Mouse (Mus musculus): ENCODE measurements at regions not wholly inside any gene's neighbourhood (a gene's known extent, or its start where the extent isn't known, plus 50 kb on each side); places are given as distances from the start of the nearest gene placed in this dataset.

DNA sequence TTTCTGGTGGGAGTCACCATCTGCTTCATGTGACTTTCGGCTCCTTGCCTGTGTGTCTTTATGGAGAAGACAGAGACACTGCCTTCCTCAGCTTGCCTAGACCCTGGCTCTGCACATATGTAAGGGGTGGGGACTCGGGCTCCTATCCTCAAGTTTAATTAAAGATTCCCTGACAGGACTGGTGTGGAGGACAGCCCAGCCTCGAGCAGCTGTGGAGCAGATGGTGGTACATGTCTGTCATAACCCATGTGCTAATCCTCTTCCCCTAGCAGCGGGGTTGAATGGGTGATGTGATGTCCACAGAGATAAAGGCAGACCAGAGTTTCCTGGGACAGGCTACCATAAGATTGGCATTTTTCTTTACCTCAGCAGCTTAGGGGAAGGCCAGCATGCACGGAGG, 262.0 kb upstream of the Eef2kmt start:
- no peak for TF ChIP-seq CTCF (IDR thresholded peaks at IDR 0.05; ENCODE audit: extremely low read depth, insufficient read length, insufficient replicate concordance, low read depth, low read length)
- no peak for TF ChIP-seq POLR2A (IDR thresholded peaks at IDR 0.05; ENCODE audit: low read depth, low read length)
- Histone ChIP-seq H3K36me3 (ENCODE audit: control insufficient read depth, insufficient read depth, low read length) (no peaks in the 10 kb centered on the region), H3K4me3 (ENCODE audit: low read depth, low read length) (no peak overlapping the region), H3K4me1 (ENCODE audit: control insufficient read depth, insufficient read depth, insufficient read length, low read length) (no peaks in the 10 kb centered on the region), H3K27me3 (ENCODE audit: control insufficient read depth, insufficient read depth, low read length) (no peaks in the 10 kb centered on the region), H3K27ac (ENCODE audit: insufficient read depth, low read depth, low read length) (no peak overlapping the region)
- 80% methylated on average over 5 of the region's 5 CpGs for WGBS

DNA sequence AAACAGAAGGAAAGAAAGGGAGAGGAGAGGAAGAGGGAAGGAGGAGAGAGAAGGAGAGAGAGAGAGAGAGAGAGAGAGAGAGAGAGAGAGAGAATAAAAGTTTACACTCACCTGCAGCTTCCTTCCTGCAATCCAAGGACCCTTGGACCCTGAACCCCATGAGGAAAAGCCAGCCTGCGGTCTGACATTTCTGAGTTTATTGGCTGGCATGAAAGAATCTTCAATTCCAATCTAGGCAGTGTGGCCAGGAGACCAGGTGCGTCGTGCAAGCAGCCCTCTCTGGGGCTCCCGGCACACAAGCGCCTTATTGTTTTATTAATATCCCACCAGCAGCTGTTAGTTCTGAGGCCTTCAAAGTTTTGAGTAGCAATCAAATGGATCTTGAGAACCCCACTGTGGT, 260.1 kb upstream of the Eef2kmt start:
- Histone ChIP-seq H3K27me3 (ENCODE audit: control insufficient read depth, insufficient read depth, low read length) (no peaks in the 10 kb centered on the region), H3K36me3 (ENCODE audit: control insufficient read depth, insufficient read depth, low read length) (no peaks in the 10 kb centered on the region), H3K4me3 (ENCODE audit: low read depth, low read length) (no peak overlapping the region), H3K4me1 (ENCODE audit: control insufficient read depth, insufficient read depth, insufficient read length, low read length) (no peaks in the 10 kb centered on the region), H3K27ac (ENCODE audit: insufficient read depth, low read depth, low read length) (no peak overlapping the region)
- TF ChIP-seq CTCF (IDR thresholded peaks at IDR 0.05; ENCODE audit: extremely low read depth, insufficient read length, insufficient replicate concordance, low read depth, low read length): no peak
- no peak for TF ChIP-seq POLR2A (IDR thresholded peaks at IDR 0.05; ENCODE audit: low read depth, low read length)
- WGBS: 28% methylated on average over 5 of the region's 5 CpGs

DNA sequence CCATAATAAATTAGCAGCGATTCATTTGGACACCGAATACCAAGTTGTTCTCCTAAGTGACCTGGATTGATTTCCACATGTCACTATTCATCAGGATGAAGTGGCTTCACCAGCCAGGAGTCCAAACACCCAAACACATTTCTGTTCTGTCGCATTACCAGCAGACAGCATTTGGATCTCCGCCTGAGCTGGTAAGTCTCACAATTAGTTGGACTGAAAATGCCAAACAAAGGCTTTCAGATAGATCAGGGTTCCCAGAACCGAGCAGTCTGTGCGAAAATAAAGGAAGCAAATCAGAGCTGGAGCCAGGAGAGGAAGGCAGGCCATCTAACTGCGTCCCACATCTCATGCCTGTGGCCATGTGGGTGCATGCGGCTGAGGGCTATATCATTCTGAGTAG, 251.5 kb upstream of the Eef2kmt start:
- 78% methylated on average over 8 of the region's 8 CpGs for WGBS
- Histone ChIP-seq H3K36me3 (ENCODE audit: control insufficient read depth, insufficient read depth, low read length) (no peaks in the 10 kb centered on the region), H3K4me3 (ENCODE audit: low read depth, low read length) (no peak overlapping the region), H3K27ac (ENCODE audit: insufficient read depth, low read depth, low read length) (no peak overlapping the region), H3K27me3 (ENCODE audit: control insufficient read depth, insufficient read depth, low read length) (no peaks in the 10 kb centered on the region), H3K4me1 (ENCODE audit: control insufficient read depth, insufficient read depth, insufficient read length, low read length) (no peaks in the 10 kb centered on the region)
- TF ChIP-seq POLR2A (IDR thresholded peaks at IDR 0.05; ENCODE audit: low read depth, low read length) (no peak), CTCF (IDR thresholded peaks at IDR 0.05; ENCODE audit: extremely low read depth, insufficient read length, insufficient replicate concordance, low read depth, low read length) (no peak)

DNA sequence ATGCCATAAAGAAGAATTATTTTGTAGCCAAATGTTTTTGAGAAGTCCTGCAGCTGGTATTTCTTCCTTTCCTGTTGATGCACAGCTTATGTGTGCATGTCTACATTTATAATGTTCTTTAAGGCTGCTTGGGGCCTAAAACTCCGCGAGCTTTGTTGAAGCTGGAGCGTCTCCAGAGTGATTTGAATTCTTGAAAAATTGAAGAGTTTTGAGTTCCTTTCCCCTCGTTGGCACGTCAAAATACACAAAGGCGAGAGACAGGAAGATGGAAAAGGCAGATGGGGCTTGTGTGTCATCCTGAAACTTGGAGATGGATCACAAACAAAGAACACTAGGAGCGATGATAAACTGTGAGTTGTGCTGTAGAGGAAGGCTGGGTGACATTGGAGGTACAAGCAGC, 246.2 kb upstream of the Eef2kmt start:
- no peak overlapping the region for H3K4me3 ChIP-seq (ENCODE audit: low read depth, low read length)
- H3K4me1 ChIP-seq (ENCODE audit: control insufficient read depth, insufficient read depth, insufficient read length, low read length): no peaks in the 10 kb centered on the region
- TF ChIP-seq POLR2A (IDR thresholded peaks at IDR 0.05; ENCODE audit: low read depth, low read length) (no peak), CTCF (IDR thresholded peaks at IDR 0.05; ENCODE audit: extremely low read depth, insufficient read length, insufficient replicate concordance, low read depth, low read length) (no peak)
- no peak overlapping the region for H3K27ac ChIP-seq (ENCODE audit: insufficient read depth, low read depth, low read length)
- no peaks in the 10 kb centered on the region for H3K27me3 ChIP-seq (ENCODE audit: control insufficient read depth, insufficient read depth, low read length)
- 85% methylated on average over 7 of the region's 7 CpGs for WGBS
- H3K36me3 ChIP-seq (ENCODE audit: control insufficient read depth, insufficient read depth, low read length): no peaks in the 10 kb centered on the region

DNA sequence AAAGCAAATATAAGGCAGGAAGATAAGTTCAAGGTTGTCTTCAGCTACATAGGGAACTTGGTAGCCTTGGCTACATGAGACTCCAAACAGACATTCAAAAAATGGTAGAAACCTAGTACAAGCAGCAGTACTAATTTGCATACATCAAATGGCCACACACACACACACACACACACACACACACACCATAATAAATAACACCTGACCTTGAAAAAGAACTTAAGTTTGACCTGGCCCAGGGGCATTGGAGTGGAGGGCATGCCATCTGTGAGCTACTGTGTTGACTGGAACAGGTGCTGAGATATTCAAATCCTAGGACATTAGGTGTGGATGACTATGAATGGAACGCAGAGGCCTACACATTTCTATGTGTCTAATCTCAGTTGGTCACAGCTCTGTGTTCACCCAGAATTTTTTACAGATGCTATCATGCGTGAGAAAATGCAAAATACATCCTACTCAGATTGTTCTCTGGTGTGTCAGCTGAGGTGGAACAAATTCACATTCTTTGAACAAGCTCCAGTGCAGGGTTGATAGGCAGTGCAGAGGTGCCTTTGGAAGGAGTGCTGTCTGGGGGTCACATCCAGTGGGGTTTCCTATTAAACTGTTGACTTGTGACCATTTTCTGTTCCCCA, 240.4 kb upstream of the Eef2kmt start:
- no peak for TF ChIP-seq POLR2A (IDR thresholded peaks at IDR 0.05; ENCODE audit: low read depth, low read length)
- no peak for TF ChIP-seq CTCF (IDR thresholded peaks at IDR 0.05; ENCODE audit: extremely low read depth, insufficient read length, insufficient replicate concordance, low read depth, low read length)
- H3K27me3 ChIP-seq (ENCODE audit: control insufficient read depth, insufficient read depth, low read length): no peaks in the 10 kb centered on the region
- 81% methylated on average over 2 of the region's 2 CpGs for WGBS
- no peak overlapping the region for H3K27ac ChIP-seq (ENCODE audit: insufficient read depth, low read depth, low read length)
- no peak overlapping the region for H3K4me3 ChIP-seq (ENCODE audit: low read depth, low read length)
- no peaks in the 10 kb centered on the region for H3K4me1 ChIP-seq (ENCODE audit: control insufficient read depth, insufficient read depth, insufficient read length, low read length)
- H3K36me3 ChIP-seq (ENCODE audit: control insufficient read depth, insufficient read depth, low read length): no peaks in the 10 kb centered on the region

DNA sequence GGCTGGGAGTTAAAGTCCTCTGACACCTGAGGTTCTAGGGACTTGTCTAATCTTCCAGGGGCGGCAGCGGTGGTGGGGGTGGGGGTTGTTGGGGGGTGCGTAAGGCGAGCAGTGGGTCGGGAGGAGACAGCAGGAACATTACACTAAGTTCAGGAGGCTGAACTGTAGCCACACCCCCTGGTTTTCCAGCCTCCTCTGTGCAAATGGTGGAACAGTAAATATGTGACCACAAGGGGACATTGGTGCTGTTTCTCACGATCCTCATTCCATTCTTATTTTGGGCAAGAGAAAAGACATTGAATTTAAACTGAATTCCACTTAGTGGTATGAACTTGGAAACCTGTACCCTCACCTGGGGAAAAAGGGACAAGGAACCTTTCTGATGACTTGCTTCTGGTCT, 237.6 kb upstream of the Eef2kmt start:
- no peak overlapping the region for H3K27ac ChIP-seq (ENCODE audit: insufficient read depth, low read depth, low read length)
- WGBS: 22% methylated on average over 6 of the region's 6 CpGs
- no peak for TF ChIP-seq POLR2A (IDR thresholded peaks at IDR 0.05; ENCODE audit: low read depth, low read length)
- no peak for TF ChIP-seq CTCF (IDR thresholded peaks at IDR 0.05; ENCODE audit: extremely low read depth, insufficient read length, insufficient replicate concordance, low read depth, low read length)
- no peak overlapping the region for H3K4me3 ChIP-seq (ENCODE audit: low read depth, low read length)
- H3K27me3 ChIP-seq (ENCODE audit: control insufficient read depth, insufficient read depth, low read length): no peaks in the 10 kb centered on the region
- no peaks in the 10 kb centered on the region for H3K36me3 ChIP-seq (ENCODE audit: control insufficient read depth, insufficient read depth, low read length)
- no peaks in the 10 kb centered on the region for H3K4me1 ChIP-seq (ENCODE audit: control insufficient read depth, insufficient read depth, insufficient read length, low read length)

DNA sequence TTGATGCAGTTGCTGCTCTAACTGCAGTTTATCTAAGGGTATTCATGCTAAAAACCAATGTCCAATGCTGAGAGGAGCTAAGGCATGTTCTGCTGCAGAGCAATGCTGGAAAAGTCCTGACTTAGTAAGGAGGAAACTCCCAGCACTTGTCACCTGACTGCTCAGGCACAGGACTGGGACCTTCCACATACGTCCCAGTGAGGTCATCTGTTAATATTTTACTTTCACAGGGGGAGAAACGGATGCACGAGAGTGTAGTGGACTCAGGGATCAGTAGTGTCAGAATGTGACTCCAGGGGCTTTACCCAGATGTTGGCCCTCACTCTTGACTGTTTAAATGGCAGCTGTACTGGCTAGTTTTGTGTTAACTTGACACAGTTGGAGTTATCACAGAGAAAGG, 231.5 kb upstream of the Eef2kmt start:
- Histone ChIP-seq H3K36me3 (ENCODE audit: control insufficient read depth, insufficient read depth, low read length) (no peaks in the 10 kb centered on the region), H3K4me3 (ENCODE audit: low read depth, low read length) (no peak overlapping the region), H3K27me3 (ENCODE audit: control insufficient read depth, insufficient read depth, low read length) (no peaks in the 10 kb centered on the region), H3K4me1 (ENCODE audit: control insufficient read depth, insufficient read depth, insufficient read length, low read length) (no peaks in the 10 kb centered on the region), H3K27ac (ENCODE audit: insufficient read depth, low read depth, low read length) (no peak overlapping the region)
- 9% methylated on average over 3 of the region's 3 CpGs for WGBS
- TF ChIP-seq CTCF (IDR thresholded peaks at IDR 0.05; ENCODE audit: extremely low read depth, insufficient read length, insufficient replicate concordance, low read depth, low read length): no peak
